Mouse (Mus musculus) lung, embryonic 14.5 days (tissue): Measurements from ENCODE around the gene Chchd1. TPM values are rescaled to one million over a fixed set of nuclear protein-coding genes. Genes with fewer than 3 reads are reported as not detected.

Experiments used
- ATAC-seq: fragments of 200-750 bp; cut with Nextera tagmentation; 2 replicates; pipeline ENCODE4 v1.8.0; 2017; ENCODE audit warnings: mild to moderate bottlenecking, moderate TSS enrichment, moderate library complexity; ENCODE audit not compliant: insufficient read depth
- DNase-seq: peaks from one replicate; pipeline ENCODE4 v3.0.0-alpha.2; 2015
- H3K27ac ChIP-seq: fragments of 300-500 bp; sonication (generic); 2 replicates; pipeline ENCODE4 v1.5.1; 2014; ENCODE audit warnings: low read depth, mild to moderate bottlenecking, moderate library complexity
- H3K27me3 ChIP-seq: fragments of 300-500 bp; sonication (generic); 2 replicates; pipeline ENCODE4 v1.6.1; 2014; ENCODE audit warnings: low read length, control low read depth; ENCODE audit not compliant: insufficient read depth
- H3K36me3 ChIP-seq: fragments of 300-500 bp; sonication (generic); 2 replicates; pipeline ENCODE4 v1.6.1; 2014; ENCODE audit warnings: control low read depth; ENCODE audit not compliant: insufficient read depth
- H3K4me1 ChIP-seq: fragments of 300-500 bp; sonication (generic); 2 replicates; pipeline ENCODE4 v1.6.1; 2014; ENCODE audit warnings: antibody characterized with exemption, control low read depth; ENCODE audit not compliant: insufficient read depth
- H3K4me2 ChIP-seq: fragments of 300-500 bp; sonication (generic); 2 replicates; pipeline ENCODE4 v1.6.1; 2014; ENCODE audit warnings: mild to moderate bottlenecking
- H3K4me3 ChIP-seq: fragments of 300-500 bp; sonication (generic); 2 replicates; pipeline ENCODE4 v1.5.1; 2014; ENCODE audit warnings: low read depth, low read length
- H3K9ac ChIP-seq: fragments of 300-500 bp; sonication (generic); 2 replicates; pipeline ENCODE4 v1.6.1; 2014
- H3K9me3 ChIP-seq: fragments of 300-500 bp; sonication (generic); 2 replicates; pipeline ENCODE4 v1.6.1; 2016; ENCODE audit warnings: low read depth, low read length, control low read depth
- CTCF ChIP-seq: IDR thresholded peaks from 2 replicates; pipeline ENCODE4 v1.5.1; 2016; ENCODE audit warnings: antibody characterized with exemption, low read depth
- WGBS: fragments of 180-500 bp; shearing (Covaris S2); extraction: QIAGEN DNeasy Blood & Tissue Kit; methylation state at CpG from one replicate; pipeline ENCODE4 v1.1.7; 2014; 5-methylcytosine and 5-hydroxymethylcytosine counted together
- polyA plus RNA-seq: library from polyadenylated mRNA; unstranded; fragments of >200 nt; fragmentation: Nextera tagmentation; extraction: Ambion mirVana; gene quantifications from 2 replicates; pipeline ENCODE4 v1.2.1, GENCODE M21; 2014

The Chchd1 gene
- polyA plus RNA-seq, 1 experiment from 2014 or later: 227 TPM

DNA sequence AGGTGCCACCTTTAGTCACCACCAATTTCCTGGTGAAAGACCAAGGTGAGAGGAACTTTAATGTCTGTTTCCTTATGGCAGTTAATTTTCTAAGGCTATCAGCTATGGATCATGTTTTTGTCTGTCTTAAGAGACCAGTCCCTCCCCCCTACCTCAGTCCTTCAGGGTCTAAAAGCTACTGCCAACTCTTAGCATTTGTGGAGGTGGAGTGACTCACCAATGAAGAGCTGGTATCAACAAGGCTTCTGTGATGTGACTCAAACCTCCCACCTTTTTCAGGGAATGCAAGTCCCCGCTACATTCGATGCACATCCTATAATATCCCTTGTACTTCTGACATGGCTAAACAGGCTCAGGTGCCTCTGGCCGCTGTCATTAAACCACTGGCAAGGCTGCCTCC, 16.2 kb upstream of the Chchd1 start:
- H3K36me3 ChIP-seq: peaks cover 99% of the 10 kb centered on the region
- WGBS: 96% methylated on average over 3 of the region's 3 CpGs
- H3K4me1 ChIP-seq: no peaks in the 10 kb centered on the region
- no peak overlapping the region for H3K9ac ChIP-seq
- no peak overlapping the region for H3K27ac ChIP-seq
- H3K9me3 ChIP-seq: no peaks in the 10 kb centered on the region
- ATAC-seq (no peak), DNase-seq (no peak)
- TF ChIP-seq CTCF: no peak
- no peaks in the 10 kb centered on the region for H3K27me3 ChIP-seq
- H3K4me3 ChIP-seq: no peak overlapping the region
- H3K4me2 ChIP-seq: no peak overlapping the region

- H3K9me3 ChIP-seq: no peaks in the 10 kb centered on the region
- WGBS: 81% methylated on average over 2 of the region's 2 CpGs
- no peak for ATAC-seq
- no peaks in the 10 kb centered on the region for H3K4me1 ChIP-seq
- no peak for TF ChIP-seq CTCF
- DNase-seq: no peak
- no peak overlapping the region for H3K9ac ChIP-seq
- no peak overlapping the region for H3K4me2 ChIP-seq
- peaks cover 99% of the 10 kb centered on the region for H3K36me3 ChIP-seq
- no peak overlapping the region for H3K4me3 ChIP-seq
- H3K27ac ChIP-seq: no peak overlapping the region
- no peaks in the 10 kb centered on the region for H3K27me3 ChIP-seq
Observed at GRCm38 (mm10) chr14:20689009-20689408, 13.8 kb upstream of the Chchd1 start.

GRCm38 (mm10) chr14:20691772-20692171, 11.0 kb upstream of the Chchd1 start:
- Histone ChIP-seq H3K27ac (no peak overlapping the region), H3K4me1 (peaks cover 8% of the 10 kb centered on the region; the same call in 1 of the 2 replicates), H3K9me3 (no peaks in the 10 kb centered on the region), H3K4me2 (no peak overlapping the region), H3K4me3 (no peak overlapping the region), H3K27me3 (no peaks in the 10 kb centered on the region), H3K36me3 (peaks cover 77% of the 10 kb centered on the region), H3K9ac (no peak overlapping the region)
- no peak for TF ChIP-seq CTCF
- WGBS: 88% methylated on average over 6 of the region's 6 CpGs
- ATAC-seq (no peak), DNase-seq (no peak)

GRCm38 (mm10) chr14:20693589-20694101, 9.2 kb upstream of the Chchd1 start:
- DNase-seq: no peak
- Histone ChIP-seq H3K4me3 (no peak overlapping the region), H3K9me3 (no peaks in the 10 kb centered on the region), H3K36me3 (peaks cover 66% of the 10 kb centered on the region), H3K27ac (no peak overlapping the region), H3K9ac (no peak overlapping the region), H3K4me2 (no peak overlapping the region), H3K4me1 (peaks cover 10% of the 10 kb centered on the region; the same call in 1 of the 2 replicates), H3K27me3 (no peaks in the 10 kb centered on the region)
- TF ChIP-seq CTCF: no peak
- no peak for ATAC-seq
- WGBS: 85% methylated on average over 10 of the region's 10 CpGs

DNA sequence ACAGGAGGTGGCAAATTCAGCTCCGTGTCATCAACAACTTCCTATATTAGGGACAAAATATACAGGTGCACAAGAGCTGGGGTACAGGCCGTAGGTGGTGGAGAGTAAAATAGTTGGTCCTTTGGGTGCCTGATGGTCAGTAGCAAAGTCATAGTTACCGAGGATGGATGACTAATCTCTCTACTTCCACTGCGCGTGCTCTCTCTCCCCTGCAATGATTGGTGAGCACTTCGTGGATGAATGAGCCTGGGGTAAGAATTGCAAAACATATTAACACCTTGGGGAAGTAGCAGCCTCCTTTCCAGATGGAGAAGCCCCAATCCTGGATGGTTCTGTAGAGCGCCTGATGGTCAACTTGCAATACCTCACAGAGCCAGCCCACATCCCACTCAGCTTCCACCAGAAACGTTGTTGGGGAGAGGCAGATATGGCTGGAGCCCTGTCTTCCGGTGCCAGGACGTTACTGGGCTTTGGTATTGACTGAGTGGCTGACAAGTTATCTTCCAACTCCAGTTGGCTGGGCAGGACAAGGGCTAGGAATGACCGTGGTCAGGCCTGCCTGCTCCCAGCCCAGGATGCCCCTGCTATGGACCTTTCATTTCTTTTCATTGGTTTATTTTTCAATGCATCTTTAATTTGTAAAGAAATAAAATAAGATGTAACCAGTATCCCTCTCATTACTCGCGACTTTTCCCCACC, 8.5 kb upstream of the Chchd1 start:
- ATAC-seq (peak; percentile 23), DNase-seq (no peak)
- peaks cover 10% of the 10 kb centered on the region; the same call in 1 of the 2 replicates for H3K4me1 ChIP-seq
- H3K27ac ChIP-seq: peak overlapping the region; percentile 97
- 43% methylated on average over 13 of the region's 13 CpGs for WGBS
- H3K9ac ChIP-seq: peak overlapping the region; percentile 90
- TF ChIP-seq CTCF: no peak
- H3K4me3 ChIP-seq: peak overlapping the region; percentile 83
- H3K4me2 ChIP-seq: peak overlapping the region; percentile 76
- H3K9me3 ChIP-seq: no peaks in the 10 kb centered on the region
- peaks cover 66% of the 10 kb centered on the region for H3K36me3 ChIP-seq
- no peaks in the 10 kb centered on the region for H3K27me3 ChIP-seq

GRCm38 (mm10) chr14:20694884-20695760, 7.7 kb upstream of the Chchd1 start, which contains the start of gene Fut11:
Fut11 (plus strand) TSS chr14:20694968.
- Histone ChIP-seq H3K27ac (peak within 1 kb of the TSS; percentile 97), H3K4me3 (peak within 1 kb of the TSS; percentile 83), H3K4me2 (peak within 1 kb of the TSS; percentile 76), H3K9ac (peak within 1 kb of the TSS; percentile 90), H3K9me3 (no peaks in the 10 kb centered on the region), H3K36me3 (peaks cover 59% of the 10 kb centered on the region), H3K4me1 (peaks cover 10% of the 10 kb centered on the region; the same call in 1 of the 2 replicates), H3K27me3 (no peaks in the 10 kb centered on the region)
- ATAC-seq (peak; percentile 95), DNase-seq (peak; percentile 96)
- no peak for TF ChIP-seq CTCF
- WGBS: under 1% methylated on average over 109 of the region's 111 CpGs
